Mouse (Mus musculus) liver, embryonic 15.5 days (tissue): ENCODE measurements around the gene Nutf2. TPM values are rescaled to one million over a fixed set of nuclear protein-coding genes. Genes with fewer than 3 reads are reported as not detected.
A peak's percentile ranks its signal among the peaks of the same experiment; 100 is the strongest.

ENCODE experiments used
- ATAC-seq: fragments of 200-750 bp; cut with Nextera tagmentation; 2 replicates; pipeline ENCODE4 v1.8.0; 2017; ENCODE audit warnings: moderate number of reproducible peaks, mild to moderate bottlenecking, moderate library complexity; ENCODE audit not compliant: insufficient read depth
- H3K27ac ChIP-seq: fragments of 300-500 bp; sonication (generic); replicated peaks from 2 replicates; pipeline ENCODE4 v1.5.1; 2015; ENCODE audit warnings: mild to moderate bottlenecking, inconsistent platforms
- H3K27me3 ChIP-seq: fragments of 300-500 bp; sonication (generic); 2 replicates; pipeline ENCODE4 v1.6.1; 2015; ENCODE audit warnings: mild to moderate bottlenecking, inconsistent platforms
- H3K36me3 ChIP-seq: fragments of 300-500 bp; sonication (generic); replicated peaks from 2 replicates; pipeline ENCODE4 v1.6.1; 2015; ENCODE audit warnings: moderate library complexity, mild to moderate bottlenecking, inconsistent platforms
- H3K4me1 ChIP-seq: fragments of 300-500 bp; sonication (generic); replicated peaks from 2 replicates; pipeline ENCODE4 v1.6.1; 2015; ENCODE audit warnings: inconsistent platforms
- H3K4me2 ChIP-seq: fragments of 300-500 bp; sonication (generic); 2 replicates; pipeline ENCODE4 v1.6.1; 2015; ENCODE audit warnings: moderate library complexity, mild to moderate bottlenecking, inconsistent platforms
- H3K4me3 ChIP-seq: fragments of 300-500 bp; sonication (generic); replicated peaks from 2 replicates; pipeline ENCODE4 v1.5.1; 2015; ENCODE audit warnings: mild to moderate bottlenecking, inconsistent platforms
- H3K9ac ChIP-seq: fragments of 300-500 bp; sonication (generic); 2 replicates; pipeline ENCODE4 v1.6.1; 2015; ENCODE audit warnings: moderate library complexity, mild to moderate bottlenecking, inconsistent platforms
- H3K9me3 ChIP-seq: fragments of 300-500 bp; sonication (generic); replicated peaks from 2 replicates; pipeline ENCODE4 v1.6.1; 2016; ENCODE audit warnings: inconsistent platforms
- WGBS: fragments of 180-500 bp; shearing (Covaris S2); methylation state at CpG from one replicate; pipeline ENCODE4 v1.1.7; 2015; ENCODE audit warnings: mixed read lengths; ENCODE audit not compliant: insufficient replicate concordance; 5-methylcytosine and 5-hydroxymethylcytosine counted together
- polyA plus RNA-seq: library from polyadenylated mRNA; unstranded; fragments of >200 nt; fragmentation: Nextera tagmentation; extraction: Ambion mirVana; gene quantifications from 2 replicates; pipeline ENCODE4 v1.2.1, GENCODE M21; 2015

The Nutf2 gene
- polyA plus RNA-seq, 1 experiment from 2014 or later: 94.1 TPM

DNA sequence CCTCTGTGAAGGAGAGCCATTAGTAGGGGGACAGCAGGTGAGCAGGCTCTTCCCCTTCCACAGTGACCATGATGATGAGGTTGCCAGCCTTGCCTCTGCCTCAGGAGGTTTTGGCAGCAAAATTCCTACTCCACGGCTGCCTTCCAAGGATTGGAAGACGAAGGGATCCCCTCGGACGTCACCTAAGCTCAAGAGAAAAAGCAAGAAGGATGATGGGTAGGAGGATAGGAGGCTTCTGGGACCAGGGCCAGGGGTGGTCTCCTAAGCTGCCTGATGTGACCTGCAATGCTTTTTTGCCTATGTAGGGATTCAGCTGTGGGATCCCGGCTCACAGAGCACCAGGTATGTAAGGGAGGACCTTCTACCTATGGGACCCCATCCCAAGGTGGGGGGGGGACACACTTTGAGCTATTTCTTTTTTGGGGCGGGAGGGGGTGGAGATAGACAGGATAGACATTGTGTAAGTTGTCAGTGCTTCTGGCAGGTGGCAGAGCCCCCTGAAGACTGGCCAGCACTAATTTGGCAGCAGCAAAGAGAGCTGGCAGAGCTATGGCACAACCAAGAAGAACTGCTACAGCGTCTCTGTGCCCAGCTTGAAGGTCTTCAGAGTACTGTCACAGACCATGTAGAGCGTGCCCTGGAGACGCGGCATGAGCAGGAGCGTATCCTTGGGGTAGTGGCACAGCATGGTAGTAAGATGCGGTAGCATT, 29.5 kb downstream of the Nutf2 start:
- Histone ChIP-seq H3K4me2 (no peak overlapping the region), H3K4me3 (no peak overlapping the region), H3K9ac (no peak overlapping the region), H3K4me1 (0 out of 2 replicates have a peak, but pooled peaks cover 3% of the 10 kb centered on the region), H3K27me3 (no peaks in the 10 kb centered on the region), H3K36me3 (peaks cover 91% of the 10 kb centered on the region), H3K27ac (no peak overlapping the region), H3K9me3 (no peaks in the 10 kb centered on the region)
- no peak for ATAC-seq
- WGBS: 91% methylated on average over 12 of the region's 12 CpGs

GRCm38 (mm10) chr8:105890870-105891269, 30.5 kb downstream of the Nutf2 start:
- Histone ChIP-seq H3K9me3 (no peaks in the 10 kb centered on the region), H3K4me1 (0 out of 2 replicates have a peak, but pooled peaks cover 3% of the 10 kb centered on the region), H3K4me3 (no peak overlapping the region), H3K36me3 (peaks cover 83% of the 10 kb centered on the region), H3K27me3 (no peaks in the 10 kb centered on the region), H3K4me2 (no peak overlapping the region), H3K27ac (no peak overlapping the region), H3K9ac (no peak overlapping the region)
- WGBS: 81% methylated on average over 6 of the region's 6 CpGs
- ATAC-seq: no peak

DNA sequence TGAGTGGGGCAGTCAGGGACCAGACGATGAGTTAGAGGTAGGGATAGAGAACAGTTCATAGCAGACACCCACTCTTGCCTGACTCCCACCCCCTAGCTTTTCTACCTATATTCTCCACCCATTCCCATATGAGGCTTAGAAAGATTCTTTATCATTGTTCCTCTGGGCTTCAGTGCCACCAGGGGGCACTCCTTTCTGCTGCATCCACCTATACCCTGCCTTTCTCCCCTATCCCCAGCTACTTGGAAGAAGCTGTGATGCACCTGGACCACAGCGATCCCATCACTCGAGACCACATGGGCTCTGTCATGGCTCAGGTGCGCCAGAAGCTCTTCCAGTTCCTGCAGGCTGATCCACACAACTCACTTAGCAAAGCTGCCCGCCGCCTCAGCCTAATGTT, 32.1 kb downstream of the Nutf2 start:
- peaks cover 68% of the 10 kb centered on the region for H3K36me3 ChIP-seq

GRCm38 (mm10) chr8:105893339-105893738, 33.0 kb downstream of the Nutf2 start, which contains the start of gene Nrn1l:
Nrn1l (plus strand) TSS chr8:105893567.
- WGBS: 43% methylated on average over 11 of the region's 11 CpGs
- Histone ChIP-seq H3K36me3 (peaks cover 59% of the 10 kb centered on the region), H3K27ac (no peak within 1 kb of the TSS), H3K9me3 (no peaks in the 10 kb centered on the region), H3K4me2 (no peak within 1 kb of the TSS), H3K27me3 (no peaks in the 10 kb centered on the region), H3K9ac (no peak within 1 kb of the TSS), H3K4me3 (no peak within 1 kb of the TSS), H3K4me1 (0 out of 2 replicates have a peak, but pooled peaks cover 3% of the 10 kb centered on the region)
- ATAC-seq: peak; percentile 56

More for the DNA sequence above, 32.1 kb downstream of the Nutf2 start:
- ATAC-seq: 0 out of 2 replicates have a peak, but pooled peaks have one; percentile 16
- 79% methylated on average over 6 of the region's 6 CpGs for WGBS
- Histone ChIP-seq H3K4me3 (no peak overlapping the region), H3K27ac (no peak overlapping the region), H3K4me2 (no peak overlapping the region), H3K27me3 (no peaks in the 10 kb centered on the region), H3K9ac (no peak overlapping the region), H3K9me3 (no peaks in the 10 kb centered on the region), H3K4me1 (0 out of 2 replicates have a peak, but pooled peaks cover 3% of the 10 kb centered on the region)

- no peak for ATAC-seq
- no peak overlapping the region for H3K27ac ChIP-seq
- WGBS: 70% methylated on average over 9 of the region's 9 CpGs
Observed at GRCm38 (mm10) chr8:105897801-105898480, 37.6 kb downstream of the Nutf2 start.

GRCm38 (mm10) chr8:105900180-105900940, 40.0 kb downstream of the Nutf2 start, which contains the start of gene Pskh1:
Pskh1 (plus strand) TSS chr8:105900441.
- peak; percentile 93 for ATAC-seq
- Histone ChIP-seq H3K4me1 (peaks cover 21% of the 10 kb centered on the region), H3K27me3 (no peaks in the 10 kb centered on the region), H3K4me3 (peak within 1 kb of the TSS; percentile 97), H3K36me3 (no peaks in the 10 kb centered on the region), H3K4me2 (peak within 1 kb of the TSS; percentile 77), H3K9ac (peak within 1 kb of the TSS; percentile 99), H3K27ac (peak within 1 kb of the TSS; percentile 96), H3K9me3 (no peaks in the 10 kb centered on the region)
- under 1% methylated on average over 68 of the region's 68 CpGs for WGBS

More at GRCm38 (mm10) chr8:105897801-105898480, 37.6 kb downstream of the Nutf2 start:
- no peak overlapping the region for H3K4me2 ChIP-seq
- no peaks in the 10 kb centered on the region for H3K27me3 ChIP-seq
- H3K9ac ChIP-seq: no peak overlapping the region
- H3K4me1 ChIP-seq: peaks cover 24% of the 10 kb centered on the region
- peaks cover 13% of the 10 kb centered on the region for H3K36me3 ChIP-seq
- no peaks in the 10 kb centered on the region for H3K9me3 ChIP-seq
- no peak overlapping the region for H3K4me3 ChIP-seq

- Histone ChIP-seq H3K9me3 (no peaks in the 10 kb centered on the region), H3K4me3 (peak overlapping the region; percentile 97), H3K36me3 (0 out of 2 replicates have a peak, but pooled peaks cover 3% of the 10 kb centered on the region), H3K4me2 (peak overlapping the region; percentile 77), H3K27ac (peak overlapping the region; percentile 96), H3K9ac (peak overlapping the region; percentile 99), H3K27me3 (no peaks in the 10 kb centered on the region), H3K4me1 (peaks cover 22% of the 10 kb centered on the region)
- ATAC-seq: peak; percentile 57
- WGBS: 12% methylated on average over 16 of the region's 16 CpGs
Observed at GRCm38 (mm10) chr8:105900941-105901616, 40.7 kb downstream of the Nutf2 start.

- Histone ChIP-seq H3K9ac (no peak overlapping the region), H3K4me2 (no peak overlapping the region), H3K9me3 (no peaks in the 10 kb centered on the region), H3K27ac (no peak overlapping the region), H3K27me3 (no peaks in the 10 kb centered on the region), H3K36me3 (peaks cover 18% of the 10 kb centered on the region), H3K4me3 (no peak overlapping the region), H3K4me1 (peaks cover 4% of the 10 kb centered on the region; the same call in 1 of the 2 replicates)
- 65% methylated on average over 3 of the region's 3 CpGs for WGBS
- ATAC-seq: no peak
Observed at GRCm38 (mm10) chr8:105919390-105919789, 59.0 kb downstream of the Nutf2 start.

DNA sequence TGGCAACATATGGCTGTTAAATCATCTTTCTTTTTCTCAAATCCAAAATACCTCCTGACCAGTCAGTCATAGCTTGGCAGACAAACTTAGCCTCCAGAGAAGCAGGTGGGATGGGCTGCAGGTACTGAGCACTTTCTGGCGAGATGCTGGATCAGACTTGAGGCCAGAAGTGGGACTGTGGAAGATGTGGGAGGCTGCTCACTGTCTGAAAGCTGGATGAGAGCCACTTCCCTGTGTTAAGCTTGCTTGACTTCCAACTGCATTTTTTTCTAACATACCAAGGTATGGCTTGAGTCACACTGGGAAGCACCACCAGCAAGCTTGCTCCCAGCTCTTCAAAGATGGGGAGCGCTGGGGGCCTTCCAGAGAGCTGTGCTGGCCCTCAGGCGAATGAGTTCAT, 64.7 kb downstream of the Nutf2 start:
- Histone ChIP-seq H3K4me1 (peaks cover 10% of the 10 kb centered on the region), H3K4me2 (no peak overlapping the region), H3K9ac (no peak overlapping the region), H3K9me3 (no peaks in the 10 kb centered on the region), H3K27ac (no peak overlapping the region), H3K4me3 (no peak overlapping the region), H3K27me3 (no peaks in the 10 kb centered on the region), H3K36me3 (peaks cover 21% of the 10 kb centered on the region)
- no peak for ATAC-seq
- 67% methylated on average over 3 of the region's 3 CpGs for WGBS
